Mouse (Mus musculus): ENCODE data around the gene Nfib. TPM values are rescaled to one million over a fixed set of nuclear protein-coding genes. Genes with fewer than 3 reads are reported as not detected.

Gene Nfib
- total and polyA plus RNA-seq, 3 experiments, result not detected

- Histone ChIP-seq H3K9me3 (replicated peaks; ENCODE audit: insufficient read depth, low read length) (no peaks in the 10 kb centered on the region), H3K4me1 (ENCODE audit: control insufficient read depth in 1 of 2, insufficient read depth in 2 of 2, low read length in 2 of 2) (no peaks in the 10 kb centered on the region), H3K79me2 (ENCODE audit: control insufficient read depth, insufficient read depth, low read length, poor library complexity) (no peaks in the 10 kb centered on the region), H3K9ac (ENCODE audit: control insufficient read depth, low read depth, low read length, poor library complexity, severe bottlenecking) (no peak overlapping the region), H3K36me3 (ENCODE audit: control insufficient read depth in 1 of 2, insufficient read depth in 2 of 2, low read length in 2 of 2) (no peaks in the 10 kb centered on the region), H3K4me3 (ENCODE audit: control insufficient read depth in 1 of 2, insufficient read depth in 1 of 2, low read depth in 2 of 2, low read length in 2 of 2) (no peak overlapping the region), H3K27me3 (ENCODE audit: control insufficient read depth in 1 of 2, insufficient read depth in 2 of 2, low read length in 2 of 2) (no peaks in the 10 kb centered on the region), H3K27ac (ENCODE audit: control insufficient read depth, low read depth, low read length) (no peak overlapping the region)
- DNase-seq (ENCODE audit: low read depth, low spot score), result no peak
- no peak for TF ChIP-seq RCOR1 (IDR thresholded peaks at IDR 0.05; ENCODE audit: low read depth, low read length)
- TF ChIP-seq SIN3A (IDR thresholded peaks at IDR 0.05; ENCODE audit: low read length), result no peak
- TF ChIP-seq TAL1 (IDR thresholded peaks at IDR 0.05; ENCODE audit: low read length), result no peak
- TF ChIP-seq JUND (IDR thresholded peaks at IDR 0.05; ENCODE audit: low read depth, low read length), result no peak
- TF ChIP-seq MYC (IDR thresholded peaks at IDR 0.05; ENCODE audit: low read depth, low read length), result no peak
- TF ChIP-seq MEF2A (IDR thresholded peaks at IDR 0.05; ENCODE audit: extremely low read depth, insufficient replicate concordance, low read depth, low read length, poor library complexity, severe bottlenecking), result no peak
- TF ChIP-seq ZMIZ1 (IDR thresholded peaks at IDR 0.05; ENCODE audit: low read depth, low read length), result no peak
- TF ChIP-seq KAT2A (conservative IDR thresholded peaks at IDR 0.05; ENCODE audit: low read depth, low read length), result no peak
These were observed 307.3 kb downstream of the Nfib start for GRCm38 (mm10) chr4:82398282-82398681.

GRCm38 (mm10) chr4:82396805-82397204, 308.7 kb downstream of the Nfib start:
- H3K27ac ChIP-seq (ENCODE audit: control insufficient read depth, low read depth, low read length), result no peak overlapping the region
- H3K27me3 ChIP-seq (ENCODE audit: control insufficient read depth in 1 of 2, insufficient read depth in 2 of 2, low read length in 2 of 2), result no peaks in the 10 kb centered on the region
- TF ChIP-seq MAFK (IDR thresholded peaks at IDR 0.05; ENCODE audit: borderline replicate concordance, low read depth, low read length), result no peak
- no peak for TF ChIP-seq MYB (IDR thresholded peaks at IDR 0.05; ENCODE audit: low read depth, low read length)
- TF ChIP-seq ZMIZ1 (IDR thresholded peaks at IDR 0.05; ENCODE audit: low read depth, low read length), result no peak
- no peak for TF ChIP-seq TAL1 (IDR thresholded peaks at IDR 0.05; ENCODE audit: low read length)
- no peak for TF ChIP-seq ETS1 (IDR thresholded peaks at IDR 0.05; ENCODE audit: low read depth, low read length)
- TF ChIP-seq EP300 (IDR thresholded peaks at IDR 0.05; ENCODE audit: low read depth in 1 of 2, low read length in 2 of 2), result no peak
- no peak for TF ChIP-seq MAX (IDR thresholded peaks at IDR 0.05; ENCODE audit: low read length)
- no peak for TF ChIP-seq RAD21 (IDR thresholded peaks at IDR 0.05; ENCODE audit: low read depth, low read length)
- no peak for TF ChIP-seq RCOR1 (IDR thresholded peaks at IDR 0.05; ENCODE audit: low read depth, low read length)
- no peak for TF ChIP-seq USF2 (IDR thresholded peaks at IDR 0.05; ENCODE audit: borderline replicate concordance in 1 of 2, insufficient read depth in 1 of 2, low read depth in 1 of 2, low read length in 2 of 2)
- no peak for TF ChIP-seq JUND (IDR thresholded peaks at IDR 0.05; ENCODE audit: low read depth, low read length)
- TF ChIP-seq KAT2A (conservative IDR thresholded peaks at IDR 0.05; ENCODE audit: low read depth, low read length), result no peak
- TF ChIP-seq E2F4 (IDR thresholded peaks at IDR 0.05; ENCODE audit: borderline replicate concordance, low read depth, low read length), result no peak
- TF ChIP-seq NELFE (IDR thresholded peaks at IDR 0.05; ENCODE audit: low read depth, low read length), result no peak
- TF ChIP-seq MYC (IDR thresholded peaks at IDR 0.05; ENCODE audit: low read depth, low read length), result no peak
- TF ChIP-seq SMC3 (IDR thresholded peaks at IDR 0.05; ENCODE audit: low read depth, low read length), result no peak
- TF ChIP-seq MEF2A (IDR thresholded peaks at IDR 0.05; ENCODE audit: extremely low read depth, insufficient replicate concordance, low read depth, low read length, poor library complexity, severe bottlenecking), result no peak
- no peak for TF ChIP-seq UBTF (IDR thresholded peaks at IDR 0.05; ENCODE audit: borderline replicate concordance, insufficient read depth, low read depth, low read length)
- no peak for TF ChIP-seq GABPA (IDR thresholded peaks at IDR 0.05; ENCODE audit: low read depth, low read length)
- H3K9me3 ChIP-seq (replicated peaks; ENCODE audit: insufficient read depth, low read length), result no peaks in the 10 kb centered on the region
- no peaks in the 10 kb centered on the region for H3K36me3 ChIP-seq (ENCODE audit: control insufficient read depth in 1 of 2, insufficient read depth in 2 of 2, low read length in 2 of 2)
- no peaks in the 10 kb centered on the region for H3K79me2 ChIP-seq (ENCODE audit: control insufficient read depth, insufficient read depth, low read length, poor library complexity)
- H3K4me3 ChIP-seq (ENCODE audit: control insufficient read depth in 1 of 2, insufficient read depth in 1 of 2, low read depth in 2 of 2, low read length in 2 of 2), result no peak overlapping the region
- no peak overlapping the region for H3K9ac ChIP-seq (ENCODE audit: control insufficient read depth, low read depth, low read length, poor library complexity, severe bottlenecking)
- H3K4me1 ChIP-seq (ENCODE audit: control insufficient read depth in 1 of 2, insufficient read depth in 2 of 2, low read length in 2 of 2), result no peaks in the 10 kb centered on the region
- DNase-seq (ENCODE audit: low read depth, low spot score), result no peak
